Mouse (Mus musculus): ENCODE data around the gene Fzd2.
A peak's percentile ranks its signal among the peaks of the same experiment; 100 is the strongest.

GRCm38 (mm10) chr11:102578341-102579118, 25.7 kb upstream of the Fzd2 start:
- TF ChIP-seq CTCF (IDR thresholded peaks at IDR 0.05; ENCODE audit: borderline replicate concordance, insufficient read depth, low read length) (peak; percentile 43), POLR2A (IDR thresholded peaks at IDR 0.05; ENCODE audit: low read depth, low read length) (peak; percentile 44)
